Mouse (Mus musculus): Measurements from ENCODE around the gene Sh3kbp1. TPM values are rescaled to one million over a fixed set of nuclear protein-coding genes. Genes with fewer than 3 reads are reported as not detected.

The Sh3kbp1 gene
- polyA plus RNA-seq, 1 experiment from 2014 or later: 17.9 TPM

GRCm38 (mm10) chrX:159795603-159796002 is 168.5 kb downstream of the Sh3kbp1 start:
- H3K27me3 ChIP-seq (replicated peaks; ENCODE audit: insufficient read depth, low read length): no peaks in the 10 kb centered on the region
- no peaks in the 10 kb centered on the region for H3K9me3 ChIP-seq (ENCODE audit: low read length)
- H3K4me2 ChIP-seq (replicated peaks; ENCODE audit: low read depth, low read length): no peak overlapping the region
- TF ChIP-seq CTCF (IDR thresholded peaks at IDR 0.05) (no peak), EP300 (IDR thresholded peaks at IDR 0.05) (no peak)
- no peak for ATAC-seq
- H3K36me3 ChIP-seq (ENCODE audit: insufficient read depth, low read length): no peaks in the 10 kb centered on the region
- 42% methylated on average over 2 of the region's 2 CpGs for WGBS
- no peak for DNase-seq (ENCODE audit: low spot score)
- no peak overlapping the region for H3K27ac ChIP-seq (ENCODE audit: low read length)
- no peaks in the 10 kb centered on the region for H3K4me1 ChIP-seq (ENCODE audit: insufficient read depth, low read depth, low read length)
- no peak overlapping the region for H3K9ac ChIP-seq (replicated peaks; ENCODE audit: low read depth)
- H3K4me3 ChIP-seq (ENCODE audit: low read depth, low read length): no peak overlapping the region

DNA sequence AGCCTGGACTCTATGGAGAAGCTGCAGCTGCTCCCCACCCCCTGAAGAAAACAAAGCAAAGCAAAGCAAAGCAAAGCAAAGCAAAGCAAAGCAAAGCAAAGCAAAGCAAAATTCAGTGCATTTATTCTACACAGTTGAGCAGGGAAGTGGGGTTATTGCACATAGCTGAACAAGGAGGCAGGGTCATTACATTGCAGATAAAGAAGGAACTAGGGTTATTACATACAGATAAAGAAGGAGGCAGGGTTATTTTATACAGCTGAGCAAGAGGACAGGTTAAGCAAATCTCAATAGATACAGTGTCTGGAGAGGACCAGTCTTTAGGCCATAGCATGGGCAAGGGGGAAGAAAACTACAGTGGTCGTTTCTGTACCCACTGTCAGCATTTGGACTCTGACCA is 177.3 kb downstream of the Sh3kbp1 start:
- TF ChIP-seq CTCF (IDR thresholded peaks at IDR 0.05) (no peak), EP300 (IDR thresholded peaks at IDR 0.05) (no peak)
- Histone ChIP-seq H3K27me3 (replicated peaks; ENCODE audit: insufficient read depth, low read length) (no peaks in the 10 kb centered on the region), H3K4me1 (ENCODE audit: insufficient read depth, low read depth, low read length) (no peaks in the 10 kb centered on the region), H3K9ac (replicated peaks; ENCODE audit: low read depth) (no peak overlapping the region), H3K27ac (ENCODE audit: low read length) (no peak overlapping the region), H3K4me2 (replicated peaks; ENCODE audit: low read depth, low read length) (no peak overlapping the region), H3K4me3 (ENCODE audit: low read depth, low read length) (no peak overlapping the region), H3K9me3 (ENCODE audit: low read length) (no peaks in the 10 kb centered on the region), H3K36me3 (ENCODE audit: insufficient read depth, low read length) (no peaks in the 10 kb centered on the region)
- WGBS: 64% methylated on average over 1 of the region's 1 CpGs
- ATAC-seq: no peak
- DNase-seq (ENCODE audit: low spot score): no peak

DNA sequence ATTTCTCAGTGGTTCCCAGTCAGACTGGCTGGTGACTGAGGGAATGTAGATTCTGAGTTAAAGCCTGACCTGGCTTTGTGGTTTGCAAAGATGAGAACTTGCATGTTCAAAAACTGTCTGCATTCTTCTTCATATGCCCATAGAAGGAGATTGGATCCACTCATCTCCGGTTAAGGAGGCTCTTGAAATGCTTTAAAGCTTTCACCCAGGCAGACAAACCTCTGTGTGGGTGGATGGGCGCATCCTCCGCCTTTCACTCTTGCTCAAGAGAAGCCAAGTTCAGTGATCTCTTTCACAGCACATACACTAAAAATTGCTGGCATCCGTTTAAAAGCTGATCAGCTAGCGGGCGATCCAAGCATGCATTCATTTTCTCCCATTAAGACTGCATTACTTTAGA is 182.4 kb downstream of the Sh3kbp1 start:
- Histone ChIP-seq H3K27ac (ENCODE audit: low read length) (no peak overlapping the region), H3K4me2 (replicated peaks; ENCODE audit: low read depth, low read length) (no peak overlapping the region), H3K9ac (replicated peaks; ENCODE audit: low read depth) (no peak overlapping the region), H3K4me3 (ENCODE audit: low read depth, low read length) (no peak overlapping the region), H3K4me1 (ENCODE audit: insufficient read depth, low read depth, low read length) (no peaks in the 10 kb centered on the region), H3K36me3 (ENCODE audit: insufficient read depth, low read length) (no peaks in the 10 kb centered on the region), H3K9me3 (ENCODE audit: low read length) (no peaks in the 10 kb centered on the region), H3K27me3 (replicated peaks; ENCODE audit: insufficient read depth, low read length) (no peaks in the 10 kb centered on the region)
- TF ChIP-seq CTCF (IDR thresholded peaks at IDR 0.05) (no peak), EP300 (IDR thresholded peaks at IDR 0.05) (no peak)
- DNase-seq (ENCODE audit: low spot score) (no peak), ATAC-seq (no peak)
- WGBS: 74% methylated on average over 6 of the region's 6 CpGs

- no peaks in the 10 kb centered on the region for H3K9me3 ChIP-seq (ENCODE audit: low read length)
- no peaks in the 10 kb centered on the region for H3K4me1 ChIP-seq (ENCODE audit: insufficient read depth, low read depth, low read length)
- no peak overlapping the region for H3K27ac ChIP-seq (ENCODE audit: low read length)
- TF ChIP-seq CTCF (IDR thresholded peaks at IDR 0.05) (no peak), EP300 (IDR thresholded peaks at IDR 0.05) (no peak)
- H3K36me3 ChIP-seq (ENCODE audit: insufficient read depth, low read length): no peaks in the 10 kb centered on the region
- H3K9ac ChIP-seq (replicated peaks; ENCODE audit: low read depth): no peak overlapping the region
- DNase-seq (ENCODE audit: low spot score) (no peak), ATAC-seq (no peak)
- 70% methylated on average over 3 of the region's 3 CpGs for WGBS
- H3K27me3 ChIP-seq (replicated peaks; ENCODE audit: insufficient read depth, low read length): no peaks in the 10 kb centered on the region
- no peak overlapping the region for H3K4me2 ChIP-seq (replicated peaks; ENCODE audit: low read depth, low read length)
- H3K4me3 ChIP-seq (ENCODE audit: low read depth, low read length): no peak overlapping the region
Measured at GRCm38 (mm10) chrX:159810469-159810868, 183.4 kb downstream of the Sh3kbp1 start.

DNA sequence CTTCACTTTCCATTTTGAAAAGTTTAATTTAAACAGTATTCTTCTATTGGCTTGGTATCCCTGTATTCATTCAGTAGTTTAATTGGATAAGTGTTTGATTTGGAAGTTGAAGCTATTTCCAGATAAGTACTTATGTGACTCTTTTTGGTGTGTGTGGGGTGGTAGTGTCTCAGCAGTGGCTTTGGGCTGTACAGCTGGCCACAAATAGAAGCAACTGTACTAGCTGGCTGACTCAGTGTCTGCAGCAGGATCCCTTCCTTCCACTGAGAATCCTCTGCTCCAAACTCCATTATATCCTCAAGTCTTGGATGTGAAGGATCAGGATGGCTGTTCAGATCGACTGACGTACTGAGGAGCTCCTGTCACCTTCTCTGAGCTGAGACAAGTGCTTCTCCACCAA is 190.4 kb downstream of the Sh3kbp1 start:
- no peak overlapping the region for H3K27ac ChIP-seq (ENCODE audit: low read length)
- DNase-seq (ENCODE audit: low spot score): no peak
- H3K9ac ChIP-seq (replicated peaks; ENCODE audit: low read depth): no peak overlapping the region
- H3K27me3 ChIP-seq (replicated peaks; ENCODE audit: insufficient read depth, low read length): no peaks in the 10 kb centered on the region; the same call in 1 of the 2 replicates
- no peak for TF ChIP-seq EP300 (IDR thresholded peaks at IDR 0.05)
- no peak for TF ChIP-seq CTCF (IDR thresholded peaks at IDR 0.05)
- H3K9me3 ChIP-seq (ENCODE audit: low read length): no peaks in the 10 kb centered on the region
- H3K4me3 ChIP-seq (ENCODE audit: low read depth, low read length): no peak overlapping the region
- 73% methylated on average over 2 of the region's 2 CpGs for WGBS
- H3K4me2 ChIP-seq (replicated peaks; ENCODE audit: low read depth, low read length): no peak overlapping the region
- H3K4me1 ChIP-seq (ENCODE audit: insufficient read depth, low read depth, low read length): no peaks in the 10 kb centered on the region
- no peak for ATAC-seq
- H3K36me3 ChIP-seq (ENCODE audit: insufficient read depth, low read length): no peaks in the 10 kb centered on the region

DNA sequence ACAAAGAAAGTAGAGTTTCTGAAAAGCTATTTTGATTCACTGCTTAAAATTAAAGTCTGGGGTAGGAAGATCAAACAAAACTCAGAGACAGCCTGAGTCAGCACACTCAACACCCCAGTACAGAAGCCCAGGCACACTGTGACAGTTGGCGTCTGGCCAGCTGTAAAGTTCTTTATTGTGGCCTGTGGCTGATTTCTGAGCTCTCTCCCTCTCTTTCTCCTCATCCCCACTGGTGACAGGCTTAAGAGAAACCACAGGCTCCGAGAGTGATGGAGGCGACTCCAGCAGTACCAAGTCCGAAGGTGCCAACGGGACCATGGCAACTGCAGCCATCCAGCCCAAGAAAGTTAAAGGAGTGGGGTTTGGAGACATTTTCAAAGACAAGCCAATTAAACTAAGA is 201.1 kb downstream of the Sh3kbp1 start:
- H3K36me3 ChIP-seq (ENCODE audit: insufficient read depth, low read length): no peaks in the 10 kb centered on the region
- no peaks in the 10 kb centered on the region for H3K4me1 ChIP-seq (ENCODE audit: insufficient read depth, low read depth, low read length)
- no peaks in the 10 kb centered on the region for H3K27me3 ChIP-seq (replicated peaks; ENCODE audit: insufficient read depth, low read length)
- H3K4me2 ChIP-seq (replicated peaks; ENCODE audit: low read depth, low read length): no peak overlapping the region
- ATAC-seq (no peak), DNase-seq (ENCODE audit: low spot score) (no peak)
- whole genome bisulfite sequencing: 69% methylated on average over 5 of the region's 5 CpGs
- H3K9ac ChIP-seq (replicated peaks; ENCODE audit: low read depth): no peak overlapping the region
- H3K4me3 ChIP-seq (ENCODE audit: low read depth, low read length): no peak overlapping the region
- no peaks in the 10 kb centered on the region for H3K9me3 ChIP-seq (ENCODE audit: low read length)
- H3K27ac ChIP-seq (ENCODE audit: low read length): no peak overlapping the region
- TF ChIP-seq CTCF (IDR thresholded peaks at IDR 0.05): no peak
- TF ChIP-seq EP300 (IDR thresholded peaks at IDR 0.05): no peak

GRCm38 (mm10) chrX:159829192-159829852 is 202.2 kb downstream of the Sh3kbp1 start:
- no peak for ATAC-seq
- no peak overlapping the region for H3K4me3 ChIP-seq (ENCODE audit: low read depth, low read length)
- WGBS: 68% methylated on average over 6 of the region's 6 CpGs
- H3K27me3 ChIP-seq (replicated peaks; ENCODE audit: insufficient read depth, low read length): no peaks in the 10 kb centered on the region
- H3K4me1 ChIP-seq (ENCODE audit: insufficient read depth, low read depth, low read length): no peaks in the 10 kb centered on the region
- no peak overlapping the region for H3K27ac ChIP-seq (ENCODE audit: low read length)
- DNase-seq (ENCODE audit: low spot score): no peak
- H3K9ac ChIP-seq (replicated peaks; ENCODE audit: low read depth): no peak overlapping the region
- H3K36me3 ChIP-seq (ENCODE audit: insufficient read depth, low read length): no peaks in the 10 kb centered on the region
- TF ChIP-seq EP300 (IDR thresholded peaks at IDR 0.05) (no peak), CTCF (IDR thresholded peaks at IDR 0.05) (no peak)
- H3K4me2 ChIP-seq (replicated peaks; ENCODE audit: low read depth, low read length): no peak overlapping the region
- no peaks in the 10 kb centered on the region for H3K9me3 ChIP-seq (ENCODE audit: low read length)
